Mouse (Mus musculus): ENCODE data around the gene Cela2a.

The Cela2a gene

GRCm38 (mm10) chr4:141769501-141770160 lies 56.3 kb downstream of the Cela2a start:
- DNase-seq (ENCODE audit: low read depth in 1 of 2, low spot score in 2 of 2): no peak

- DNase-seq (ENCODE audit: low read depth in 1 of 2, low spot score in 2 of 2): no peak
Measured at GRCm38 (mm10) chr4:141767353-141768036, 58.5 kb downstream of the Cela2a start.

GRCm38 (mm10) chr4:141766668-141767352 lies 59.1 kb downstream of the Cela2a start:
- DNase-seq (ENCODE audit: low read depth in 1 of 2, low spot score in 2 of 2): no peak

GRCm38 (mm10) chr4:141766316-141766667 lies 59.7 kb downstream of the Cela2a start:
- peak; percentile 40 to 49 for DNase-seq (ENCODE audit: low read depth in 1 of 2, low spot score in 2 of 2)

- DNase-seq (ENCODE audit: low read depth in 1 of 2, low spot score in 2 of 2): no peak
Measured at GRCm38 (mm10) chr4:141765008-141765407, 61.0 kb downstream of the Cela2a start.
